Mouse (Mus musculus) natural killer cell, adult 2 months (primary cell): Measurements from ENCODE around the gene Apobr.
A peak's percentile ranks its signal among the peaks of the same experiment; 100 is the strongest.

Experiments
- DNase-seq, 2 experiments: peaks; one replicate each; pipeline ENCODE4 v3.0.0; 2022; ENCODE audit warnings: low spot score in 2 of 2

Apobr gene

DNA sequence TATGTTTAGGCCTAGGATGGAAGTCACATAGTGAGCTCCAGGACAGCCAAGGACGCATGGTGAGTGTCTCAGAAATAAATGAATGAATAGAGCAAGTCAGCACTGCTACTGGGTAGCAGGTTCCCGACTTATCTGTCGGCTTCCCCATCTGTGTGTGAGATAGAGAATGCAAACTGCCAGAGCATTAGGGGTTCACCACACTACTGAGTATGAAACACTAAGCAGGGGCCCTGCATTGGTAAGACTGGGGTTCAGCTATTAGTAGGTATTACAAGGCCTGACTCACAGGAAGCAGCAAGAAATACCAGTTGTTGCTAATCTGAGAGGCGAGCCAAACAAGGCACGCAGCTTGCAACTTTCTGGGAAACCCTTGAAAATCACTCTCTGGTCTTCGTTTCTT, 14.2 kb downstream of the Apobr start:
- DNase-seq = no peak

DNA sequence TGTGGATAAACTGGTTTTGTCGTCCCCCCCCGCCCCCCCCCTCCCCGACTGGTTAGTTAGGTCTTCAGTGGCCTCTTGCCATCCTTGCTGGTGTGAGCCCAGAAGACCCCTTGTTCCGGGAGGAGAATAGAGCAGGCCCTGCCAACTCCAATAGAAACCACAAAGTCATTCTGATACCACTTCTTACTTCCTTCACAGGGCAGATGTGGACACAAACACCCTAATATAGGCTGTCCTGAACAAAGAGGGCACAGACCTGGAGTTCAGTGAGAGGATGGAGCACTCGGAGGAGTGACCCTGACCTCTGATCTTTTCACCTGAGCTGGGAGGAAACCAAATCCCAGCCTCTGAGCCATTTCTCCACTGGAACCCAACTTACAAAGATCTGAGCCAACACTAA, 17.2 kb downstream of the Apobr start:
- DNase-seq = no peak

DNA sequence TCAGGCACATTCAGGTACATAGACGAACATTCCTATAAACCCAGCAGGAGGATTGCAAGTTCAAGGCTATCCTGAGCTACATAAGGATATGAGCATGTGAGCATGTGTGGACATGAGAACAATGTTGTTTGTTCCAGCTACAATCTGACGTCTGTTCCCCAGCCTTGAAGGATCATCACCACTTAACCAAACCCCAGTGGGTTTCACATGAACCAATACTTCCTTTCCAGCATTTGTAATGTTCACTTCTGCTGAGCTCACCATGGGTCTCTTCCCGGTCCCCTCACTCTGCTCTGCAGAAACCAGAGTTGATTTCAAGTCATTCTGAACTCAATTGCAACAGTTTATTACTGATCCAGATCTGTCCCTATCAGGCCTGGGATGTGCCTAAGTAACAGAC, 17.9 kb downstream of the Apobr start:
- DNase-seq = no peak

DNA sequence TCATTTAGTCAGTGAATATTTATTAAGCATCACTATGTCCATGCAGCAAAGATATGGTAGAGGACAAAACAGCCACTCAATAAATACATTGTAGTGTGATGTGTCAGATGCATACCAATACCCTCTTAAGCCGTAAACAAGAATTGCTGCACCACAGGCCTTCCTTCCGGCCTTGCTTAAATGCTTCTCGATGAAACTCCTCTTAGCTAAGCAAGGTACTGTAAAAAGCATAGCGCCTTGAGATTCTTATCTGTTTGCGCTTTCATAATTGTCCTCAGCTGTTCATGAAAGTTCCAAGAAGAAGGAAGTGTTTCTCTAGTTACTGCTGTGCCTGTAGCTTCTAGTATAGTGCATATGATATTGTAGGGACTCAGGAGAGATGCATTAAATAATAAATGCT, 21.9 kb downstream of the Apobr start:
- no peak for DNase-seq

DNA sequence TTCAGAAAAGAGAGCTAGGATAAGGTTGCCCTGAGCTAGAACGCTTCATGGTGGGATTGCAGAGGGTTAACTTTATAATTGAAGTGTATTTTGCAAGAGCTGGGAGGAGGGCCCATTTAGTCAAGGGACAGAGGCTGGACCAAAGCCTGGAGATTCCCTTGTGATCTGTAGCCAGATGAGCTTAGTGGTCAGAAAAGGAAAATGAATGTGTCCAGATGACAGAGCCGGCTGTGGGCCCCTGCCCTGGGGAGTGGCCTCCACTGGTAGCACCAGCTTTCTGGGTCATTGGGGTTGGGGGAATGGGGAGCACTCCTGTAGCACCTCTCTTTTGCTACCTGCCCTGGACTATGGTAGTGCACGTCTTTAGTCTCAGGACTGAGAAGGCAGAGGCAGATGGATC, 22.3 kb downstream of the Apobr start:
- DNase-seq = no peak

DNA sequence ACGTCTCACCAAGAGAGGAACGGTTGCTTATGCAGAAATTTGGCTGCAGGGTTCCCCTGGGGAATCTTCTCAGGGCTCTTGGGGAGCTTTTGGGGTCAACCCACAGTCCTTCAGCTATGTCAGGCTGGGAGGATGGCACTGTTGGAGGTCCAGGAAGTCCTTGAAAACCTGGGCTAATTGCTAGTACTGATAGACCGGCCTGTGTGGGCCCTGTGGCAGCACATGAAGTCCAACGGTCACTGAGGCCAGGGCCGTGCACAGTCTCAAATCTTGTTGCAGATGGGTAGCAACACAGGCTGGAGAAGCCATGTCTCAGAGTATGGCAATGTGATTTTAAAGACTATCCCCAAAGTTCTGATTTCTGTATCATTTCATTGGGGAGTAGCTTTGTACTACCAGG, 23.1 kb downstream of the Apobr start:
- DNase-seq = no peak

DNA sequence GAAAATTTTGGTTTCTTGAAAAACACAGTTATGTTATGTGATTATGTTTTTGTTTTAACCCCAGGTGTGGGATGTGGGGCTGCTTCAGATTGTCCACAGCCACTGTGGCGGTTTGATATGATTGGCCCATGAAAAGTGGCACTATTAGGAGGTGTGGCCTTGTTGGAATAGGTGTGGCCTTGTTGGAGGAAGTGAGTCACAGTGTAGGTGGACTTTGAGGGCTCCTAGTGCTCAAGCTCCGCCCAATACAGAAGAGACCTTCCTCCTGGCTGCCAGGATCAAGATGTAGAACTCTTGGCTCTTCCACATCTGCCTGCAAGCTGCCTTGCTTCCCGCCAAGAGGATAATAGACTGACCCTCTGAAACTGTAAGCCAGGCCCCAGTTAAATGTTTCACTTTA, 28.0 kb downstream of the Apobr start:
- no peak for DNase-seq

DNA sequence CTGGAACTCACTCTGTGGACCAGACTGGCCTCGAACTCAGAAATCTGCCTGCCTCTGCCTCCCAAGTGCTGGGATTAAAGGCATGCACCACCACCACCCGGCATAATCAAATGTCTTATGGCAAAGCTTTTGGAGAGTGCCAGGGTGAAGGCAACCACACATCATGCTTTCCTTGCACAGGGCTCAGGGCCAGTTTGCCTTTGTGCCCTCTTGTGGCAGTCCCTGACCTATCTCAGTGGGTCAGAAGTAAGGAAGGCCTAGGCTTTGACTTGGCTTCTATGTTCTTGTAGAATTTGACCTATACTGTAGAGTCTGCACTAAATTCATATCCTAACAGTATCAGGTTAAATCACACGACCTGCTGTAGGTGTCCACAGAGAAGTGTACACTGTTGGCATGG, 32.0 kb downstream of the Apobr start:
- no peak for DNase-seq

DNA sequence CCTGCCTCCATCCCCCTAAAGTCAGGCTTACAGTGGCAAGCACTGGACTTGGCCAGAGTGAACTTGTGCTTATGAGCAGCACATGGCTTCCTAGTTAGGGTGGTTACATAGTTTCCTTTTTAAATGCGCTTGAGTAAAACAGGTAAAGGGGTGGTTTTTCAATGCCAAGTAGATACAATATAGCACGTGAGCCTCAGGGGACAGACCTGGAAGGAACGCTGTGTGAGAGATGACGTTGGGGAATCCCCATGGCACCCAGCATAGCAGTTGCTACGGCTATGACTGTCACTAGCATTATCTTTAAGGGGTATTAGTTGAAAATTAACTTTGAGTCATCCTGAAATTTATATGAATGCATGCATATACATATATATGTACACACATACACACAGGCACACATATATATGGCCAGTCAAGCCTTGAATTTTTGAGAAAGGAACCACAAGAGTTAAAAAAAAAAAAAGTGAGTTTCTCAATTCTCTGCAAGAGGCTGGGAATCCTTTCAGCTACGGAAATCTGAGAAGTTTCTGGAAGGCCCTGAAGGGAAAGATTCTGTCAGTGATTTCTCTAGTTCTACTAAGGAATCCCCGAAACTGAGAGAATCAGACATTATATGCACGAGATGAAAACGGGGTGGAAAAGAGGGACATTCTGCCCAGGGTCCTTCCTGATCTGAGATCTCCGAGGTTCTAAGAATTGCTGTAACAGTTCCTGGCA, 35.0 kb downstream of the Apobr start:
- DNase-seq = no peak

DNA sequence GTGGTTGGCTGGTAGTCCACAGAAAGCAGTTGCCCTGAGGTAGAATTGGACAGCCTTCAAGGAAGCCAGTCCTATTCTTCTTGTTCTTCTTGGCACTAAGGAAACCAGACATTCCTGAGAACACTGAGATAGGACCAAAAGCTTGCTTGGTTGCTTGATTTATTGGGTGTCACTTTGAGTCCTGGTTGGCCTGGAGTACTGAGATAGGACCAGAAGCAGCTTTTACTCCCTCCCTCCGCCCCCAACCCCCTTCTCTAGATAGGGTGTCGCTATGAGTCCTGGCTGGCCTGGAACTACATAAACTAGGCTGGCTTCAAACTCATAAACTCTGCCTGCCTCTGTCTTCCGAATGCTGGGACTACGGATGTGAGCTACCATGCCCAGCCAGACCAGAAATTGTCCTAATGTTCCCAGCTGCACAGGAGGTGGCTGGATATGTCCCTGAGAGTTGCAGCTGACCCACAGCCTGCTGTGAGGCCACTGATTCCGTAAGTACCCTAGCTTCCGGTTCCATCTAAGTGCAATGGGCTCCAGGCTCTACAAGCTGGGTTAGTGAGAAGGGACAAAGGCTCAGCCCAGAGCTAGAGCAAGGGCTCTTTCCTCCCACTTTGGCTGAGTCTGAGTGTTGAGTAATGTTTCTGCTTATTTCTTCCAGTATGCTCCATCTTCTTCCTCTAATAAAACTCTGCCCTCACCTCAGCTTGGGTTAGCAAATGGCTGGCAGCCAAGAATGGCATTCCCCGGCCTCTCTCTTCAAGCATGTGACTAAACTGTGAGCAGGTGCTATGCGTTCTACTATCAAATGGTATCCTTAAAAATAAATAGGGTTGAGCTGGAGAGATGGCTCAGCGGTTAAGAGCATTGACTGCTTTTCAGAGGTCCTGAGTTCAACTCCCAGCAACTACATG, 37.0 kb downstream of the Apobr start:
- no peak for DNase-seq

DNA sequence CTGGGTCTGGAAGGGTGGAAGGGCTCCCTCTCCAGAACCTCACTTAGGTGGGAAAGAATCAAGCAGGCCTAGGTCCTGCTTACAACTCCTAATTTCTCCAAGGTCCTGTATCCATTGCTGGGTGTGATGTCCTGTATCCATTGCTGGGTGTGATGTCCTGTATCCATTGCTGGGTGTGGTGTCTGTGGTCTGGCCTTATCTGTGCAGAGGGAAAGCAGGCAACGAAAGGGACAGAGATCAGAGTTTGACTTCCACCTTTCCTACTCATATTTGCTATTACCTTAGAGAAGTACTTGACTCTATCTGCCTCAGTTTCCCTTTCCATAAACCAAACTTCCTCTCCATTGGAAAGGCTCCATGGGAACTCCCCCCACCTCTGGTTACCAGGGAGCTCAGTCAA, 38.6 kb downstream of the Apobr start:
- DNase-seq = no peak

DNA sequence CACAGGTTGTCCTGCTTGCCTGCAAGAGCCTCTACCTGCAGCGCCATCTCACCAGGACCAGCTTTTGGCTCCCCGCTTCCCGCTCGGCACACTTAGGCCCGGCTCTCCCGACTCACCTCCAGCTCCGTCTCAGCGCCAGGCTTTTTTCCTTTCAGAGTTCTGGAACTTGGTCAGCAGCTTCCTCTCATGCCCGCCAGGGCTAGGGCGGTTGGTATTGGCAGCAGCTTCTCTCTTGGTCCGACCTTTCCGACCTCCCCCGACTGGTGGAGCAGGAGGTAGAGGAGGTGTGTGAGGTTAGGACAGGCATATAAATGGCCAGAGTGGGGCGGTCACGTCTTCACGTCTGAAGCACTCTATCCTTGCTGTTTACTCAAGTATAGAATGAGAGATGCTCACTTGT, 40.0 kb downstream of the Apobr start:
- no peak for DNase-seq

DNA sequence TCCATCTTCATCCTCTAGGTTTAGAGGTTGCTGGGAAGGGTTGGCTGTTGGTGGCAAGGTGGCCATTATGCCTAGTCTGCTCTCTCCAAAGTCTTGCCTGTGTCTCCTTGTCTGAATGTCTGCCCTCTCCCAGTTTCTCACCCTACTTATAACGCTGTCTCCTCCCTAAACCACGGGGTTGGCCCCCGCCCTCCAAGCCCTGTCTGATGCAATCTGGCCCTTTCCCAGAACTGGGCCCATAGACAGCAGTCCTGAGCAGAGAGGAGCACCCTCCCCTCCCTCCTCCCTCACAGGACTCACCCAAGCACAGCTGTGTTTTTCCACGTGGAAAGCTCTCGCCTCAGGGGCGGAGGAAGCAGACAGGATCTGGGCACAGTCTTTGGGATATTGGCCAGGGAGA, 40.6 kb downstream of the Apobr start:
- no peak for DNase-seq

DNA sequence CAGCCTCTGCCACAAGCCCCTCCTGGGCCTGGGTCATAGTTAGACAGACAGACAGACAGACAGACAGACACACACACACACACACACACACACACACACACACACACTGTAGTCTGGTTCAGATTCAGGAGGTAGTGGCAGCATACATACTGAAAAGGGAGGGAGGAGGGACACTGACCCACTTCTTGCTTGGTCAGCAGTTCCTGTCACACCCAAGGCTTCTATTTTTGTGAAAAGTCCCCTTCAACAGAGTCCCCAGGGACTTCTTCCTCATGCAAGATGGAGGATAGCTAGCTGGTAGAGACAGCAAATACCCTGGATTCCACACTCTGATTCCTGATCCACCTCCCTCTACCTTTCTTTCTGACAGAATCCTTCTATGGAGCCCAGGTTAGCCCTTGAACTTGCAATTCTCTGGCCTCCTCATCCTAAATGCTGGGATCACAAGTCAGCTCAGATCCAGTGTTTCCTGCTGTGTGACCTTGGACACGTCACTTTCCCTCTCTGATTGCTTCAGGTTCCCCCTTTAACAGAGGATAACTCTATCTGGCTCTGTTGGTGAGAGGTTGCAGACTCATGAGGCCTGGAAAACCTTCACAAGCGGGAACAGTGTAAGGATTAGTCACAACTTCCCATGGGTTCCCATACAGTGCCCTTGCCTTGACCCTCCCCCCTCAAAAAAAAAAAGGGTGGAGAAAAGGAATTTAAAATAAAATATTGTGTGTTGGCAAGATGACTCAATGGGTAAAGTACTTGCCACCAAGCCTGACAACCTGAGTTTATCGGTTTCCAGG, 41.3 kb downstream of the Apobr start:
- no peak for DNase-seq

DNA sequence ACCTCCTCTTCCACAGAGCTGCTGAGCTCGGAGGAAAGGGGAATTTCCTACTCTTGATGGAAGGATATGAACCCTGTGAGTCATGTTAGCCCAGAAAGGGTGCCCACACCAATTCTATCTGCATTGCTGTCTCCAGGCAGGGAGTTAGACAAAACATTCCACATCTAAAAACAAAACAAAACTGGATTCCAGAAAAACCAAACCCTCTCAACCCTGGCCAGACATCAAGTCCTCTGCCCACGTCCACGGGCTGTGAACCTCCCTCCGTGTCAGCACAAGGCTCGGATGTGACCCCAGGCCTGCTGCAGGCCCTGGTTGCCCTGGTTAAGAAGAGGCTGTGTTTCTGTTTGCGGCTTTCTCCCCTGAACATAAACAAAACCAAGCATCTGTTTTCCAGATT, 43.4 kb downstream of the Apobr start:
- no peak for DNase-seq

DNA sequence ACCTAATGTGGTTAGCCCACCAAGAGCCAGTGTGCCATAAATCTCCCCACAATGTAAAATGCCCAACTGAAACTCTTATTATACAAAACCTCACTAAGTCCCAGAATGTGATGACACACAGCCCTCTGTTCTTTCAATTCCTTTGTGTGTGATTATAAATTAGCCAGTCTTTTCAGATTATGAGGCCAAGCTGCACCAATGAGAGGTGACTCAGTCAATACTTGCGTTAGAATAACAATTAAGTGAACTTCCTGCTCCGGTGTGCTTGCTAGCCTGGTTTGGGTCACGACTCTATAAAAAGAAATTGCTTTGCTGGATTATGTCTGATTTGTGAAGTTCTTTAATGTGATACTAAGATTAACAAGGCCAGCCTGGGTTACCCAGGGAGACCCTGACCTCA, 45.2 kb downstream of the Apobr start:
- no peak for DNase-seq

DNA sequence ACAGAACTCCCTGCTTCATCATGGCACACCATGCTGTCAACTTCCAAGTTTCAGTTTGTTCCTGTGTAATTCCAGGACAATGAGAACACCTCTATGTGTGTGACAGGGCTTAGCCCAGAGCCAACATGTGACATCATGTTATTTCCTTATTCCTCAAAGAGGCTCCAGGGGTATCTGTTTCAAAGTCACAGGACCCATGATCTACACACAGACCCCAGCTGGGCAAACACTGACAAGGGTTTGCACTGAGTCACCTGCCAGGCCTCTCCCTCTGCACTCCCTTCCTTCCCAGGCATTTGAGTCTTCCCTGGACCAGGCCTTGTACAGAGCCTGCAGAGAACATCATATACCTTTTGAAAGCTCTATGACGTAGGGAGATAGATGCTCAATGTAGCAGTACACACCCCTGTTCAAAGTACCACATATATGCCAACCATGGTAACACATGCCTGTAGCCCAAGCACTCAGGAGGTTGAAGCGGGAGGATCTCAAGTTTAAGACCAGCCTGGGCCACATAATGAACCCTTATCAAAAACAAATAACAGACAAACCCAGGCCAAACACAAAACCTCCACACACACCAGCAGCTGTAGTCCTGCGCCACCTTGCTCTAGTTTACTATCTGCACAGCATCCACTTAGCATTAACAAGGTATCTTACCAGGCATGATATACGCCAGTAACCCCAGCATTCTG, 46.2 kb downstream of the Apobr start, which contains the start of gene Nupr1:
Gene Nupr1, minus strand, starts transcription at position 38 of the 695 bp plus-strand sequence.
- no peak for DNase-seq

DNA sequence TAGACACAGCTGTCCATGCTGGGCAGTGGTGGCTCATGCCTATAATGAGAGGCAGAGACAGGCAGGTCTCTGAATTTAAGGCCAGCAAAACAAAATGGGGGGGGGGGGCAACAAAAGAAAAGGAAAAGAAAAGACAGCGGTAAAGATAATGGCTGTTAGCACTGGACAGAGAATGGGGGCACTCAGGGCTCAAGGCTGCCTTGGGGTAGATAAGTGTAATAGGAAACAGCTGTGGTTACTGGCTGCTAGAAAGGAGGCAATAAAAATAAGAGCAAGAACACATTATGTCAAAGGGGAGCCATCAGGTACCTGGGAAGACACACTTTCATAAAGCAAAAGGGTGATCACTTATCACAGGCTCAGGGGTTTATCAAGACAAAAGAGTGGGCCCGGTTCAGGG, 47.7 kb downstream of the Apobr start:
- DNase-seq = no peak

DNA sequence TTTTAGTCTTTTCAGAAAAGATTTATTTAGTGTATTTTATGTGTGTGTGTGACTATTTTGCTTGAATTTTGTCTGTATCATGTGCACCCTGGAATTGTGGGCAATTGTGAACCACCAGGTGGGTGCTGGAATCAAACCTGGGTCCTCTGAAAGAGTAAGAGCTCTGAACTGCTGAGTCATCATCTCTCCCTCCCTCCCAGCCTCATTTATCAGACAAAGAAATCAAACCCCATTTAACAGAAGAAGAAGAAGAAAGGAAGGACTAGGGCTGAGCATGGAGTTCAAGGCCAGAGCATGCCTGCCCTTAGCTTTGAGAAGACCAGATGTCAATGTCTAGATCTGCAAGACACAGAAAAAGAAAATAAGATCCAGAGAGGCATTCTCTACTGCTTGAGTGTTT, 50.6 kb downstream of the Apobr start:
- no peak for DNase-seq

DNA sequence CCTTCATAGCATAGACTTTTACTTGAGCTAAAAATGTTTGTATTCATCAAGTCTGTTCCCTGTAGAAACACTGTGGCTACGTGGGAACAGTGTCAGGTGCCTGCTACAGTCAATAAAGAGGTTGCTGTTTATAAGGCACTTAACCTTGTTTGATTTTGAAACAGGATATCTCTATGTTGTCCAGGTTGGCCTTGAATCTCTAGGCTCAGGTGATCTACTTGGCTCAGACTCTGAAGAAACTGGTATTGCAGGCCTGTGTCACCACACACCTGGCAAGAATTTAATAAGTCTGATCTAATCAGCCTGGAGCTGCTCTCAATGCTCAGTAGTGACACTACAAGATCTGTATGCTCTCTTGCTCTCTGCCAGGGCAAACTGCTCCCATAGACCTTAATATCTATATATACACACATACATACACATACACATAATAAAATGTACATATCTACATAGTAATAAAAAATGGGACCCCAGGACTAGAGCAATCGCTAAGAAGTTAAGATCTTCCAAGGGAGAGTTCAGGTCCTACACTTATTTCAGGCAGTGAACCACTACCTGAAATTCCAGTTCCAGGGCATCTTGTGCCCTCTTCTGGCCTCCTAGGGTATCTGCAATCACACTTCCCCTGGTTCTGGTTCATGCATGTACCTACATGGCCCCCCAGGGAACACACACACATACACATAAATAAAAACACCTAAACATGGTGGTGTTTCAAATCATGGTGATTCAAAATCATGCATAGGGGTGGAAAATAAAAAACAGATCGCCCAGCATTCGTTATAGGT, 52.2 kb downstream of the Apobr start:
- peak; percentile 30 to 38 for DNase-seq
